ENCODE assay signal across 8 mouse cellular contexts in genomic region chr9:108516380-108517251, GRCm38 (mm10). TPM values are rescaled to one million over a fixed set of nuclear protein-coding genes. Genes with fewer than 3 reads are reported as not detected.
A peak's percentile ranks its signal among the peaks of the same experiment; 100 is the strongest.
DNase-seq lines count a peak whose midpoint lies in the region; ATAC-seq lines count a peak whose summit lies in the region.

Qrich1 (plus strand) TSS chr9:108516806.

- H3K4me1 ChIP-seq in hindbrain, embryonic 14.5 days (replicated peaks; ENCODE audit: control insufficient read depth, insufficient read depth, low read length) = peaks cover 21% of the 10 kb centered on the region

- H3K9me3 ChIP-seq in hindbrain, embryonic 14.5 days (ENCODE audit: control insufficient read depth, low read length) = no peaks in the 10 kb centered on the region

- peaks cover 50% of the 10 kb centered on the region for H3K36me3 ChIP-seq in hindbrain, embryonic 14.5 days (replicated peaks; ENCODE audit: control insufficient read depth, insufficient read depth)

- peak within 1 kb of the TSS; percentile 67 for H3K4me2 ChIP-seq in hindbrain, embryonic 14.5 days (replicated peaks)

- no peaks in the 10 kb centered on the region for H3K27me3 ChIP-seq in hindbrain, embryonic 14.5 days (ENCODE audit: control insufficient read depth, insufficient read depth, low read length)

- peak within 1 kb of the TSS; percentile 98 for H3K27ac ChIP-seq in hindbrain, embryonic 14.5 days

- DNase-seq in R1 (ENCODE audit: low read depth, low spot score) = peak; percentile 99
- DNase-seq in cerebellum, postnatal 25 days = peak; percentile 96 to 97
- peak; percentile 90 to 93 for DNase-seq in frontal cortex, postnatal 25 days (ENCODE audit: low spot score in 2 of 2)
- peak; percentile 97 for DNase-seq in hindbrain, embryonic 14.5 days (ENCODE audit: low spot score)
- peak; percentile 96 to 97 for DNase-seq in layer of hippocampus, postnatal 36 days
- peak; percentile 96 for DNase-seq in lung, postnatal 36 days
- DNase-seq in retina, postnatal 1 day = peak; percentile 99
- DNase-seq in urinary bladder, adult 18-20 months (ENCODE audit: low spot score in 2 of 2) = peak; percentile 91 to 96

- H3K9ac ChIP-seq in hindbrain, embryonic 14.5 days = peak within 1 kb of the TSS; percentile 86

- H3K4me3 ChIP-seq in hindbrain, embryonic 14.5 days (replicated peaks; ENCODE audit: low read length) = peak within 1 kb of the TSS; percentile 95

- peak; percentile 96 for ATAC-seq in hindbrain, embryonic 14.5 days (ENCODE audit: low FRiP score)

- 1% methylated on average over 52 of the region's 55 CpGs for whole genome bisulfite sequencing in hindbrain, embryonic 14.5 days

RNA-seq across cellular contexts. Expression of gene Qrich1, which starts in this region (rescaled TPM):
- polyA plus RNA-seq in hindbrain, embryonic 14.5 days (2014; fragmentation: Nextera tagmentation; extraction: Ambion mirVana) = 119 and 128 TPM in 2 replicates
- 100 to 1,000 TPM; 139 to 141 TPM for total RNA-seq in layer of hippocampus, postnatal 36 days (2021)

Comparison
In these comparisons a context has a peak if more than half of its experiments do, and no peak if none do; other contexts are left out.
1. Peak in every context shown above with its lines: DNase-seq, ATAC-seq, H3K4me3 ChIP-seq and H3K27ac ChIP-seq.